19 mouse cellular contexts compared by ENCODE assay signal in the genomic region with DNA sequence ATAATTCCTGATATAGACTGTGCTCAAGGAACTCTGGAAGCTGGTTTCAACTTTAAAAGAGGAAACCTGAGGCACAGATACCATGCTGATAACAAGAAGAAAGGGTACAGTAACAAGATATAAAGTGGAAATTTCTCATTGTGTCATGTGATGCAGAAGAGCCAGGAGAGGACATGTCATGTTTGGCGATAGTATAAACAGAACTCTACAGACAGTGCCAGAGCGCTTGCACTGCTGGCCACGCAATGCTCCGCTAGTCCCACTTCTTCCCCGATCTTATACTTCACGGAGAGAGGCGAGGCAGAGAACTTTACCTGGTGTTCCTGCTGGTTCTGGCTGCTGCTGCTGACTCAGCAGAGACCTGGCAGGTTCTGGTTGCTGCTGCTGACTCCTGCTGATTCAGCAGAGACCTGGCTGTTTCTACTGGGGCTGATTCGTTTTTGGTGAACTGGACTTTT. TPM values are rescaled to one million over a fixed set of nuclear protein-coding genes. Genes with fewer than 3 reads are reported as not detected.
A peak's percentile ranks its signal among the peaks of the same experiment; 100 is the strongest.
DNase-seq lines count a peak whose midpoint lies in the region; TF ChIP-seq lines count a peak whose summit lies in the region.
"Had no signal": no experiment of that assay in that cellular context is flagged by ENCODE, and none has a peak within 500 bp of the region (broad histone marks: within the 10 kb centered on the region; RNA-seq: fewer than 3 reads in every experiment).

No protein-coding gene starts in this region.

- peak; percentile 68 for DNase-seq in heart, adult 11 months
- DNase-seq in heart, embryonic 10.5 days (ENCODE audit: low spot score), result no peak
- DNase-seq in CH12.LX (ENCODE audit: extremely low read depth) (no peak), ZHBTc4 (ENCODE audit: low read depth, low spot score) (peak; percentile 34)
- DNase-seq in kidney, postnatal 25 days, result peak; percentile 64 to 80
- DNase-seq in right cerebral cortex, postnatal 25 days, result no peak
- DNase-seq in left cerebral cortex, adult 8-10 months (ENCODE audit: low spot score in 2 of 2), result no peak
- DNase-seq: lung, embryonic 14.5 days had no signal

- peaks cover 10% of the 10 kb centered on the region; the same call in 1 of the 2 replicates for H3K79me2 ChIP-seq in CH12.LX (replicated peaks; ENCODE audit: control insufficient read depth, extremely low read depth, insufficient read depth, poor library complexity, severe bottlenecking)

- H3K4me1 ChIP-seq in heart, embryonic 10.5 days, result no peaks in the 10 kb centered on the region
- peaks cover 0 to 18% of the 10 kb centered on the region in 2 experiments; a peak in 2 of 4 replicates for H3K4me1 ChIP-seq in CH12.LX (ENCODE audit: control insufficient read depth in 1 of 2, insufficient read depth in 2 of 2)
- H3K4me1 ChIP-seq: limb, embryonic 13.5 days had no signal

- TF ChIP-seq POLR2A in CH12.LX (IDR thresholded peaks at IDR 0.05; ENCODE audit: low read depth, low read length), result no peak

- no peak overlapping the region for H3K4me2 ChIP-seq in CH12.LX (ENCODE audit: insufficient read depth, low read depth, poor library complexity, severe bottlenecking)
- H3K4me2 ChIP-seq: hindbrain, embryonic 14.5 days; limb, embryonic 13.5 days; lung, embryonic 14.5 days; neural tube, embryonic 13.5 days had no signal

- no peak overlapping the region for H3K9ac ChIP-seq in CH12.LX (ENCODE audit: insufficient read depth, low read depth)
- H3K9ac ChIP-seq: hindbrain, embryonic 14.5 days; limb, embryonic 13.5 days; lung, embryonic 14.5 days; neural tube, embryonic 13.5 days had no signal

- no peak overlapping the region for H3K4me3 ChIP-seq in heart, embryonic 10.5 days
- H3K4me3 ChIP-seq in CH12.LX (replicated peaks in 1 of 3; ENCODE audit: low read depth in 2 of 3, low read length in 2 of 3, poor library complexity in 1 of 3), result no peak overlapping the region
- H3K4me3 ChIP-seq: limb, embryonic 13.5 days; megakaryocyte, embryonic 14.5 days; neural tube, embryonic 13.5 days had no signal

- H3K27ac ChIP-seq in heart, embryonic 10.5 days, result no peak overlapping the region
- no peak overlapping the region for H3K27ac ChIP-seq in CH12.LX (ENCODE audit: insufficient read depth, low read depth)
- H3K27ac ChIP-seq: hindbrain, embryonic 14.5 days; limb, embryonic 13.5 days; neural tube, embryonic 13.5 days had no signal

- in situ Hi-C loops in CH12.LX (cut with MboI; ENCODE audit: low pct_ligation_motif_present, low pct_unique_long_range_greater_than_20kb, low sequenced_read_pairs), result no loop called here

- no peaks in the 10 kb centered on the region for H3K9me3 ChIP-seq in heart, embryonic 10.5 days
- no peaks in the 10 kb centered on the region for H3K9me3 ChIP-seq in CH12.LX (replicated peaks; ENCODE audit: low read length)
- H3K9me3 ChIP-seq: limb, embryonic 13.5 days; megakaryocyte, embryonic 14.5 days; neural tube, embryonic 13.5 days had no signal

- H3K27me3 ChIP-seq in heart, embryonic 10.5 days (ENCODE audit: insufficient read depth, poor library complexity, severe bottlenecking), result no peaks in the 10 kb centered on the region
- no peaks in the 10 kb centered on the region for H3K27me3 ChIP-seq in CH12.LX (replicated peaks)
- H3K27me3 ChIP-seq: limb, embryonic 13.5 days; megakaryocyte, embryonic 14.5 days; neural tube, embryonic 13.5 days had no signal

- no peak for TF ChIP-seq RAD21 in CH12.LX (IDR thresholded peaks at IDR 0.05; ENCODE audit: low read depth, low read length)

- TF ChIP-seq EP300 in CH12.LX (IDR thresholded peaks at IDR 0.05; ENCODE audit: low read length), result no peak

- dilution Hi-C loops in CH12.LX (cut with MboI; ENCODE audit: extremely low pct_ligation_motif_present, extremely low pct_unique_long_range_greater_than_20kb, low sequenced_read_pairs), result no loop called here

- no peak for TF ChIP-seq CTCF in CH12.LX (conservative IDR thresholded peaks at IDR 0.05 in 1 of 2, IDR thresholded peaks at IDR 0.05 in 1 of 2; ENCODE audit: low read depth in 2 of 2, low read length in 2 of 2)

- no peaks in the 10 kb centered on the region for H3K36me3 ChIP-seq in heart, embryonic 10.5 days
- H3K36me3 ChIP-seq in CH12.LX (replicated peaks in 1 of 2; ENCODE audit: control insufficient read depth in 1 of 2, insufficient read depth in 1 of 2, low read length in 1 of 2), result peaks cover 0 to 17% of the 10 kb centered on the region in 2 experiments
- H3K36me3 ChIP-seq: limb, embryonic 13.5 days; neural tube, embryonic 13.5 days had no signal

- WGBS in heart, embryonic 10.5 days, result 84% methylated on average over 8 of the region's 8 CpGs

TF ChIP-seq in CH12.LX, 34 proteins besides CTCF, POLR2A, EP300 and RAD21:
- peak; percentile 53; the same call in 1 of the 2 replicates for TF ChIP-seq MAFK (IDR thresholded peaks at IDR 0.05; ENCODE audit: insufficient replicate concordance, low read length)
- TF ChIP-seq NRF1 (IDR thresholded peaks at IDR 0.05; ENCODE audit: low read depth, low read length), result no peak

RNA-seq across cellular contexts. Expression of a gene that starts 15.3 kb away (rescaled TPM):
- polyA plus RNA-seq in heart, embryonic 10.5 days (2016; fragmentation: Nextera tagmentation; extraction: Ambion mirVana), result 10.5 and 11.1 TPM in 2 replicates
- total RNA-seq in CH12.LX (2012; rRNA removed), result 3.2 and 3.4 TPM in 2 replicates
- total RNA-seq in CH12.LX (2014; rRNA removed), result 4.5 and 5.6 TPM in 2 replicates
- polyA plus RNA-seq in CH12.LX (2012; ENCODE audit: insufficient read length, low read depth), result 6.0 and 8.0 TPM in 2 replicates
- total RNA-seq in left cerebral cortex, adult 8-10 months (2022), result 10 to 100 TPM; 45.0 to 51.4 (median 46.7) TPM

RNA-seq across cellular contexts. Expression of a gene that starts 41.7 kb away (rescaled TPM):
- not detected in 2 replicates for polyA plus RNA-seq in heart, embryonic 10.5 days (2016; fragmentation: Nextera tagmentation; extraction: Ambion mirVana)
- not detected in 2 replicates for total RNA-seq in CH12.LX (2012; rRNA removed)
- not detected in 2 replicates for total RNA-seq in CH12.LX (2014; rRNA removed)
- polyA plus RNA-seq in CH12.LX (2012; ENCODE audit: insufficient read length, low read depth), result not detected in 2 replicates
- not detected for total RNA-seq in left cerebral cortex, adult 8-10 months (2022)
- total RNA-seq: adrenal gland, postnatal 36 days; heart, adult 18-20 months; left cerebral cortex, adult 18-20 months had no signal
- polyA plus RNA-seq: embryonic facial prominence, embryonic 11.5 days; heart, postnatal 0 days; hindbrain, embryonic 14.5 days; large intestine, adult 2 months; limb, embryonic 13.5 days; lung, embryonic 14.5 days; neural tube, embryonic 13.5 days; stomach, embryonic 16.5 days had no signal

Comparison
In these comparisons a context has a peak if more than half of its experiments do, and no peak if none do; other contexts are left out.
1. DNase-seq: peak in heart, adult 11 months (single experiment), ZHBTc4 (single experiment) and kidney, postnatal 25 days (2 of 2); none in heart, embryonic 10.5 days (single experiment), CH12.LX (single experiment), right cerebral cortex, postnatal 25 days (single experiment) and left cerebral cortex, adult 8-10 months (0 of 2).
2. RNA of a gene that starts 15.3 kb away (total RNA-seq): 45.0 to 51.4 TPM in left cerebral cortex, adult 8-10 months; 3.2 to 5.6 TPM in CH12.LX; every median in the first group is over 4 times any median in the second.